Mouse (Mus musculus): Measurements from ENCODE around the gene Ranbp10. TPM values are rescaled to one million over a fixed set of nuclear protein-coding genes. Genes with fewer than 3 reads are reported as not detected.

Ranbp10 gene
- polyA plus RNA-seq (2015; fragmentation: Nextera tagmentation; extraction: Ambion mirVana): 8.1 and 11.0 TPM in 2 replicates

GRCm38 (mm10) chr8:105826861-105827848 is at the start of gene Ranbp10, which contains the start of gene Tsnaxip1:
Gene Ranbp10 (minus strand): TSS chr8:105827350.
Gene Tsnaxip1 (plus strand): TSS chr8:105827731.
- ATAC-seq (replicated peaks; ENCODE audit: insufficient number of reproducible peaks, insufficient read depth, low FRiP score, low read depth): peak; percentile 98
- peaks cover 19% of the 10 kb centered on the region for H3K4me1 ChIP-seq (replicated peaks)
- H3K27me3 ChIP-seq: no peaks in the 10 kb centered on the region
- WGBS: under 1% methylated on average over 52 of the region's 52 CpGs
- H3K9ac ChIP-seq: peak within 1 kb of the TSS; percentile 84
- H3K9me3 ChIP-seq (replicated peaks): no peaks in the 10 kb centered on the region
- H3K4me3 ChIP-seq: peak within 1 kb of the TSS; percentile 87
- H3K36me3 ChIP-seq: peaks cover 16% of the 10 kb centered on the region
- peak within 1 kb of the TSS; percentile 75 for H3K27ac ChIP-seq
- peak within 1 kb of the TSS; percentile 84 for H3K4me2 ChIP-seq

- no peaks in the 10 kb centered on the region for H3K9me3 ChIP-seq (replicated peaks)
- WGBS: 40% methylated on average over 6 of the region's 6 CpGs
- H3K36me3 ChIP-seq: peaks cover 43% of the 10 kb centered on the region
- peak overlapping the region; percentile 75 for H3K27ac ChIP-seq
- no peak overlapping the region for H3K4me3 ChIP-seq
- peak; percentile 72; the same call in 1 of the 2 replicates for ATAC-seq (replicated peaks; ENCODE audit: insufficient number of reproducible peaks, insufficient read depth, low FRiP score, low read depth)
- no peaks in the 10 kb centered on the region for H3K27me3 ChIP-seq
- peak overlapping the region; percentile 13 for H3K4me2 ChIP-seq
- H3K4me1 ChIP-seq (replicated peaks): peaks cover 27% of the 10 kb centered on the region
- H3K9ac ChIP-seq: no peak overlapping the region
These were observed 47.2 kb upstream of the Ranbp10 start for GRCm38 (mm10) chr8:105874301-105874700.

DNA sequence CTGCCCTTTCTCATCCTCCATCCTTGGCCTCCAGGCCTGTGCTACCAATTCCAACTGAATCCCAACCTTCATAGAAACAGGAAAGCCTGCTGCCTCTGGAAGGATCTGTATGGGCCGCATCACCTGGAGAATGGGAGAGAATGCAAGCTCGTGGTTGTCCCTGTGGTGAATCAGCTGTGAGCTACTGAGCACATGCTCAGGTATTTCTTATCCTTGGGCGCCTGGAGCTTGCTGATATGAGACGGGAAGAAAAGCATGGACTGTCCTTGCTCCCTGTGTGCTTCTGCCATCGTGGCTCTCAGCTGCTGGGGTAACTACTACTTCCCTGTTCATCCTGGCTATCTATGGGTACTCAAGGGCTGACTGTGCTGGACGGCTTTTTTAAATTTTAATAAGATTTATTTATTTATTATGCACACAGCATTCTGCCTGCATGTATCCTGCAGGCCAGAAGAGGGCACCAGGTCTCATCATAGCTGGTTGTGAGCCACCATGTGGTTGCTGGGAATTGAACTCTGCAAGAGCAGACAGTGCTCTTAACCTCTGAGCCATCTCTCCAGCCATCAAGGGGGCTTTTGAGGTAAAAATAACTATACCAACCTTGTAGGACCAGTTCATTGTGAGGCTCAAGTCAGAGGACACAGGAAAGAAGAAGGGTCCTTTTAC is 39.3 kb upstream of the Ranbp10 start:
- Histone ChIP-seq H3K27ac (no peak overlapping the region), H3K27me3 (no peaks in the 10 kb centered on the region), H3K9ac (no peak overlapping the region), H3K4me2 (no peak overlapping the region), H3K4me3 (no peak overlapping the region), H3K36me3 (peaks cover 30% of the 10 kb centered on the region), H3K4me1 (replicated peaks) (peaks cover 19% of the 10 kb centered on the region), H3K9me3 (replicated peaks) (no peaks in the 10 kb centered on the region)
- no peak for ATAC-seq (replicated peaks; ENCODE audit: insufficient number of reproducible peaks, insufficient read depth, low FRiP score, low read depth)
- WGBS: 76% methylated on average over 6 of the region's 6 CpGs

DNA sequence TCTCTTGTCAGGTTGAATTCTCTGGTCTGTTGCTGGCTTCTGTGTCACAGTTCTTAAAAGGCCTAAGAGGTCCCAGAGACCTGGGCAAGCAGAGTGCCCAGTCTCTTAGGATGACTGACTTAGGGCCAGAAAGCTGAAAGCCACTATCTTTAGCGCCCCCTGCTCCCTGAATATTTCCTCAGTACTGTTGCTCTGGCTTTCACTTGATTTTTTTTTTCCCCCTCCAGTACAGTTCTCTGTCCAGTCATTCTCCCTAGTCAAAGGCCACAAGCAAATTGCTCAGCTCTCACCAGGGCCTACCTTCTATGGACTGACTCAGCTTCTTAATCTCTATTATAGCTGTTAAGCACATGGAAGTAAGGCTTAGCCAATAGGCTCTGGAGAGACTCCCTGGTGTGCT is 34.8 kb upstream of the Ranbp10 start:
- Histone ChIP-seq H3K4me3 (peak overlapping the region; percentile 95), H3K9me3 (replicated peaks) (no peaks in the 10 kb centered on the region), H3K27me3 (no peaks in the 10 kb centered on the region), H3K4me1 (replicated peaks) (peaks cover 42% of the 10 kb centered on the region), H3K4me2 (peak overlapping the region; percentile 75), H3K27ac (peak overlapping the region; percentile 95), H3K36me3 (peaks cover 11% of the 10 kb centered on the region), H3K9ac (peak overlapping the region; percentile 93)
- no peak for ATAC-seq (replicated peaks; ENCODE audit: insufficient number of reproducible peaks, insufficient read depth, low FRiP score, low read depth)
- 9% methylated on average over 1 of the region's 1 CpGs for WGBS

DNA sequence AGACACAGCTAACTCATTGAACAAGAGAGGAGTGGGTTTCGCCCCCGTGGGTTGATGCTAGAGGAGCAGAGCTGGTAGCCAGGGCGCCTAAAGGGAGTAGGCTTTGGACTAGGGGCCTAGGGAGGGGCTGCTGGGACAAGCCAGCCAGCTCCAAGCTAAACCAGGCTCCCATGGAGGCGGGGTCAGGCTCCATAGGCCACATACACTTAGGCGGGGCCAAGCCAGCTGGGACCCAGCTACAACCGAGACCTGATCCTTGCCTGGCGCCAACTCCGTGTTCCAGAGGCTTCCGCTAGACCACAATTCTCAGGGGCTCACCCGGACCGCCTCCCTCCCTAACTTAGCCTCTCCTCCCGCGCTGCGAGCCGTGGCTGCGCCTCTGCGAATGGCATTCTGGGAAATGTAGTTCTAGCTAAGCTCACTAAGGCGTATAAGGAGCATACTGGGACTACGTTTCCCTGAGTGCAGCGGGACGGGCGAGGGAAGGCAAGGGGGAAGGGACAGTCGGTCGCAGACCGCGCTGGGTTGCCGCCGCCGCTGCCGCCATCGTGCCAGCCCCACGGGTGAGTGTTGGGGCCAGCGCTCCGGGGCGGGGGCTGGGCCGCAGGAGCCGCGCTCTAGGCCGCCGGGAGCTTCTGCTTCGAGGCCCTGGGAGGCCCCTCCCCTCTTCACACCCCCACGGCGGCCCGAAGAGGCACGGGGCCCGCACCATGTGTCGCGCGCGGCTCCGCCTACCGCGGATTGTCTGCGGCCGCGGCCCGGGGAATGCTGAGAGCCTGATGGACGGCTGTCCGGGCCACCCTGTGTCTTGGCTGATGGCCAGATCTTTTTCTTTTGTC is 33.2 kb upstream of the Ranbp10 start, which contains the start of gene Nutf2:
Gene Nutf2, plus strand, starts transcription at position 438 of the 839 bp plus-strand sequence.
- Histone ChIP-seq H3K9ac (peak within 1 kb of the TSS; percentile 93), H3K27ac (peak within 1 kb of the TSS; percentile 95), H3K4me3 (peak within 1 kb of the TSS; percentile 95), H3K4me1 (replicated peaks) (peaks cover 54% of the 10 kb centered on the region), H3K36me3 (no peaks in the 10 kb centered on the region), H3K9me3 (replicated peaks) (no peaks in the 10 kb centered on the region), H3K27me3 (no peaks in the 10 kb centered on the region), H3K4me2 (peak within 1 kb of the TSS; percentile 75)
- peak; percentile 98 for ATAC-seq (replicated peaks; ENCODE audit: insufficient number of reproducible peaks, insufficient read depth, low FRiP score, low read depth)
- under 1% methylated on average over 50 of the region's 59 CpGs for WGBS

DNA sequence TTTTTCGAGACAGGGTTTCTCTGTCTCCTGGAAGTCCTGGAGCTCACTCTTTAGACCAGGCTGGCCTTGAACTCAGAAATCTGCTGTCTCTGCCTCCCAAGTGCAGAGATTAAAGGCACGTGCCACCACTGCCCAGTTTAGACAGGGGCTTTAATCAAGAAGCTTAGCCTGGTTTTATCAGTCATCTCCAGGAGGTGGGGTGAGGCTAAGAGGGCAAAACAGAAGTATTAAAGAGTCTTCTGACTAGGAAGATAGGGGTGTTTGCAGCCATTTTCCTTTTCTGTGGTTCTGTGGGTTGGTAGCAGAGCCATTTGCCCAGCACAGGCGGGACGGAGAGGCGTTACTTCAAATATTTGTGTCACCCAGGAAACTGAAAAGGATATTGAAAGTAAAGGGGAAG is 32.2 kb upstream of the Ranbp10 start:
- peak overlapping the region; percentile 75; the same call in 1 of the 2 replicates for H3K4me2 ChIP-seq
- no peaks in the 10 kb centered on the region for H3K9me3 ChIP-seq (replicated peaks)
- 61% methylated on average over 5 of the region's 5 CpGs for WGBS
- ATAC-seq (replicated peaks; ENCODE audit: insufficient number of reproducible peaks, insufficient read depth, low FRiP score, low read depth): no peak
- peak overlapping the region; percentile 56 for H3K27ac ChIP-seq
- H3K9ac ChIP-seq: no peak overlapping the region
- no peaks in the 10 kb centered on the region for H3K36me3 ChIP-seq
- peak overlapping the region; percentile 95; the same call in 1 of the 2 replicates for H3K4me3 ChIP-seq
- peaks cover 56% of the 10 kb centered on the region for H3K4me1 ChIP-seq (replicated peaks)
- H3K27me3 ChIP-seq: no peaks in the 10 kb centered on the region

GRCm38 (mm10) chr8:105858495-105858894 is 31.3 kb upstream of the Ranbp10 start:
- ATAC-seq (replicated peaks; ENCODE audit: insufficient number of reproducible peaks, insufficient read depth, low FRiP score, low read depth): no peak
- Histone ChIP-seq H3K36me3 (no peaks in the 10 kb centered on the region), H3K9ac (no peak overlapping the region), H3K4me2 (no peak overlapping the region), H3K9me3 (replicated peaks) (no peaks in the 10 kb centered on the region), H3K27ac (no peak overlapping the region), H3K4me3 (no peak overlapping the region), H3K4me1 (replicated peaks) (peaks cover 53% of the 10 kb centered on the region), H3K27me3 (no peaks in the 10 kb centered on the region)
- 83% methylated on average over 5 of the region's 5 CpGs for WGBS

- Histone ChIP-seq H3K9ac (peak overlapping the region; percentile 80), H3K36me3 (no peaks in the 10 kb centered on the region), H3K9me3 (replicated peaks) (no peaks in the 10 kb centered on the region), H3K27ac (peak overlapping the region; percentile 88), H3K4me2 (peak overlapping the region; percentile 95), H3K4me1 (replicated peaks) (peaks cover 39% of the 10 kb centered on the region), H3K4me3 (peak overlapping the region; percentile 78), H3K27me3 (no peaks in the 10 kb centered on the region)
- 11% methylated on average over 15 of the region's 15 CpGs for WGBS
- ATAC-seq (replicated peaks; ENCODE audit: insufficient number of reproducible peaks, insufficient read depth, low FRiP score, low read depth): no peak
These were observed 29.2 kb upstream of the Ranbp10 start for GRCm38 (mm10) chr8:105856168-105856835.

DNA sequence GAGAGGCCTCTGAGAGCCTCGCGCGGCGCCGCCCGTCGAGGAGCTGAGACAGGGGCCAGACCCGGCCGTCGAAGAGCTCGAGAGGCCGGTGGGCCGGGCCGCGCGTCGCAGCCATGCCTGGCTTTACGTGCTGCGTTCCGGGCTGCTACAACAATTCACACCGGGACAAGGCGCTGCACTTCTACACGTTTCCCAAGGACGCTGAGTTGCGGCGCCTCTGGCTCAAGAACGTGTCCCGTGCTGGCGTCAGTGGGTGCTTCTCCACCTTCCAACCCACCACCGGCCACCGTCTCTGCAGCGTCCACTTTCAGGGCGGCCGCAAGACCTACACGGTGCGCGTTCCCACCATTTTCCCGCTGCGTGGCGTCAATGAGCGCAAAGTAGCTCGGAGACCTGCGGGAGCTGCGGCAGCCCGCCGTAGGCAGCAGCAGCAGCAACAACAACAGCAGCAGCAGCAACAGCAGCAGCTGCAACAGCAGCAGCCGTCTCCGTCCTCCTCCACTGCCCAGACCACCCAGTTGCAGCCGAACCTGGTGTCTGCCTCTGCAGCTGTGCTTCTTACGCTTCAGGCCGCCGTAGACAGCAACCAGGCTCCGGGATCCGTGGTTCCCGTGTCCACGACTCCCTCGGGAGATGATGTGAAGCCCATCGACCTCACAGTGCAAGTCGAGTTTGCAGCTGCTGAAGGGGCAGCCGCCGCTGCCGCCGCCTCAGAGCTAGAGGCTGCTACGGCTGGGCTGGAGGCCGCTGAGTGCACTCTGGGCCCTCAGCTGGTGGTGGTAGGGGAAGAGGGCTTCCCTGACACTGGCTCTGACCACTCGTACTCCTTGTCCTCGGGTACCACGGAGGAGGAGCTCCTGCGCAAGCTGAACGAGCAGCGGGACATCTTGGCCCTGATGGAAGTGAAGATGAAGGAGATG is 28.4 kb upstream of the Ranbp10 start:
- under 1% methylated on average over 71 of the region's 71 CpGs for WGBS
- no peaks in the 10 kb centered on the region for H3K36me3 ChIP-seq
- ATAC-seq (replicated peaks; ENCODE audit: insufficient number of reproducible peaks, insufficient read depth, low FRiP score, low read depth): peak; percentile 48
- peak overlapping the region; percentile 88 for H3K27ac ChIP-seq
- H3K9ac ChIP-seq: peak overlapping the region; percentile 80
- H3K27me3 ChIP-seq: no peaks in the 10 kb centered on the region
- H3K4me3 ChIP-seq: peak overlapping the region; percentile 78
- H3K4me2 ChIP-seq: peak overlapping the region; percentile 95
- no peaks in the 10 kb centered on the region for H3K9me3 ChIP-seq (replicated peaks)
- H3K4me1 ChIP-seq (replicated peaks): peaks cover 43% of the 10 kb centered on the region
